Mouse (Mus musculus) liver, adult 2 months (tissue): ENCODE data around the gene Tgtp2.

Source experiments
- CTCF ChIP-seq: fragments of 200-500 bp; IDR thresholded peaks from 2 replicates; pipeline ENCODE4 v1.5.1; 2011; ENCODE audit warnings: low read depth, low read length, control low read depth
- POLR2A ChIP-seq: fragments of 200-500 bp; IDR thresholded peaks from 2 replicates; pipeline ENCODE4 v1.6.1; 2011; ENCODE audit warnings: low read length, control low read depth; ENCODE audit not compliant: insufficient read depth; ENCODE audit errors: extremely low read depth

DNA sequence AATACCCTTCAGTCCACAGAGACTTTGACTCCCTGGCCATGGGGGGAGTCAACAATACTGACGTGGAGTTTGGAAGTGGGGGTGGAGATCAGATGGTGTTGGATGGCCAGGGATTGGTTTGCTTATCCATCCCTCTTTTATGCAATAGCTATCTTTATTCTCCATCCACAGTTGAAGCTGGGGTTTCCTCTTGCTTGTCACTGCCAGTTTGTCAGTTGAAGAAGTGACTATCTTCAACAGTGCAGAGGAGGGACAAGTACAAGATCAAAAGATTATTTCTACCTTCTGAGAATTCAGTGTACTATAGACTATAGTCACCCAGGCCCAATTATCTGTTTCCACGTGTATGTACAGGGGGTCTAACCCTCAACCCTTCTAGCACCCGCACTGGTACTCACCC lies 19.8 kb upstream of the Tgtp2 start:
- TF ChIP-seq CTCF: no peak
- no peak for TF ChIP-seq POLR2A
